Mouse (Mus musculus): ENCODE data around the gene Glp1r. TPM values are rescaled to one million over a fixed set of nuclear protein-coding genes. Genes with fewer than 3 reads are reported as not detected.

Glp1r gene
- total and polyA plus RNA-seq, 2 experiments from 2014 or later = 0.34 to 1.7 TPM

GRCm38 (mm10) chr17:30948382-30948781 is 46.8 kb downstream of the Glp1r start:
- WGBS = 70% methylated on average over 1 of the region's 1 CpGs
- H3K4me3 ChIP-seq (ENCODE audit: low read depth, low read length) = no peak overlapping the region
- no peak overlapping the region for H3K9ac ChIP-seq
- TF ChIP-seq CTCF (IDR thresholded peaks at IDR 0.05; ENCODE audit: low read depth) = no peak
- H3K27me3 ChIP-seq (ENCODE audit: insufficient read depth, low read length) = no peaks in the 10 kb centered on the region
- DNase-seq (no peak), ATAC-seq (no peak)
- H3K36me3 ChIP-seq (ENCODE audit: insufficient read depth) = no peaks in the 10 kb centered on the region
- no peak overlapping the region for H3K4me2 ChIP-seq (ENCODE audit: low read depth)
- H3K9me3 ChIP-seq (ENCODE audit: low read length) = no peaks in the 10 kb centered on the region
- H3K4me1 ChIP-seq (ENCODE audit: insufficient read depth) = no peaks in the 10 kb centered on the region
- no peak overlapping the region for H3K27ac ChIP-seq (ENCODE audit: low read depth, low read length)

GRCm38 (mm10) chr17:30950780-30951179 is 49.2 kb downstream of the Glp1r start:
- Histone ChIP-seq H3K4me1 (ENCODE audit: insufficient read depth) (no peaks in the 10 kb centered on the region), H3K9ac (no peak overlapping the region), H3K36me3 (ENCODE audit: insufficient read depth) (no peaks in the 10 kb centered on the region), H3K27ac (ENCODE audit: low read depth, low read length) (no peak overlapping the region), H3K9me3 (ENCODE audit: low read length) (no peaks in the 10 kb centered on the region), H3K27me3 (ENCODE audit: insufficient read depth, low read length) (no peaks in the 10 kb centered on the region), H3K4me2 (ENCODE audit: low read depth) (0 out of 2 replicates have a peak overlapping the region, but pooled peaks have one; percentile 13), H3K4me3 (ENCODE audit: low read depth, low read length) (no peak overlapping the region)
- peak; percentile 87 for TF ChIP-seq CTCF (IDR thresholded peaks at IDR 0.05; ENCODE audit: low read depth)
- ATAC-seq (no peak), DNase-seq (peak; percentile 85)
- WGBS = 4% methylated on average over 7 of the region's 7 CpGs

- DNase-seq = no peak
These were observed 50.0 kb downstream of the Glp1r start for GRCm38 (mm10) chr17:30951600-30951999.

GRCm38 (mm10) chr17:30954340-30954739 is 52.7 kb downstream of the Glp1r start, which contains the start of gene Umodl1:
Gene Umodl1 (plus strand): TSS chr17:30954640.
- no peak for TF ChIP-seq CTCF (IDR thresholded peaks at IDR 0.05; ENCODE audit: low read depth)
- no peak for ATAC-seq
- 65% methylated on average over 10 of the region's 10 CpGs for WGBS

More at GRCm38 (mm10) chr17:30951600-30951999, 50.0 kb downstream of the Glp1r start:
- no peak overlapping the region for H3K4me3 ChIP-seq (ENCODE audit: low read depth, low read length)
- TF ChIP-seq CTCF (IDR thresholded peaks at IDR 0.05; ENCODE audit: low read depth) = no peak
- no peak overlapping the region for H3K9ac ChIP-seq
- H3K36me3 ChIP-seq (ENCODE audit: insufficient read depth) = no peaks in the 10 kb centered on the region
- H3K27me3 ChIP-seq (ENCODE audit: insufficient read depth, low read length) = no peaks in the 10 kb centered on the region
- WGBS = 56% methylated on average over 8 of the region's 8 CpGs
- no peak overlapping the region for H3K27ac ChIP-seq (ENCODE audit: low read depth, low read length)
- no peak for ATAC-seq
- H3K9me3 ChIP-seq (ENCODE audit: low read length) = no peaks in the 10 kb centered on the region
- H3K4me1 ChIP-seq (ENCODE audit: insufficient read depth) = no peaks in the 10 kb centered on the region
- H3K4me2 ChIP-seq (ENCODE audit: low read depth) = no peak overlapping the region

GRCm38 (mm10) chr17:30961936-30962592 is 60.4 kb downstream of the Glp1r start:
- Histone ChIP-seq H3K4me2 (ENCODE audit: low read depth) (no peak overlapping the region), H3K27me3 (ENCODE audit: insufficient read depth, low read length) (no peaks in the 10 kb centered on the region), H3K4me1 (ENCODE audit: insufficient read depth) (no peaks in the 10 kb centered on the region), H3K36me3 (ENCODE audit: insufficient read depth) (no peaks in the 10 kb centered on the region), H3K9me3 (ENCODE audit: low read length) (no peaks in the 10 kb centered on the region), H3K9ac (no peak overlapping the region), H3K4me3 (ENCODE audit: low read depth, low read length) (no peak overlapping the region), H3K27ac (ENCODE audit: low read depth, low read length) (no peak overlapping the region)
- TF ChIP-seq CTCF (IDR thresholded peaks at IDR 0.05; ENCODE audit: low read depth) = no peak
- 78% methylated on average over 7 of the region's 7 CpGs for WGBS
- ATAC-seq (no peak), DNase-seq (no peak)

More at GRCm38 (mm10) chr17:30954340-30954739, 52.7 kb downstream of the Glp1r start, which contains the start of gene Umodl1:
- no peaks in the 10 kb centered on the region for H3K9me3 ChIP-seq (ENCODE audit: low read length)
- no peak within 1 kb of the TSS for H3K4me2 ChIP-seq (ENCODE audit: low read depth)
- H3K4me3 ChIP-seq (ENCODE audit: low read depth, low read length) = no peak within 1 kb of the TSS
- DNase-seq = no peak
- H3K9ac ChIP-seq = no peak within 1 kb of the TSS
- H3K27ac ChIP-seq (ENCODE audit: low read depth, low read length) = no peak within 1 kb of the TSS
- H3K27me3 ChIP-seq (ENCODE audit: insufficient read depth, low read length) = no peaks in the 10 kb centered on the region
- no peaks in the 10 kb centered on the region for H3K4me1 ChIP-seq (ENCODE audit: insufficient read depth)
- H3K36me3 ChIP-seq (ENCODE audit: insufficient read depth) = no peaks in the 10 kb centered on the region

GRCm38 (mm10) chr17:30962880-30963279 is 61.3 kb downstream of the Glp1r start:
- WGBS = 46% methylated on average over 2 of the region's 2 CpGs
- TF ChIP-seq CTCF (IDR thresholded peaks at IDR 0.05; ENCODE audit: low read depth) = no peak
- Histone ChIP-seq H3K9me3 (ENCODE audit: low read length) (no peaks in the 10 kb centered on the region), H3K9ac (no peak overlapping the region), H3K4me2 (ENCODE audit: low read depth) (no peak overlapping the region), H3K27me3 (ENCODE audit: insufficient read depth, low read length) (no peaks in the 10 kb centered on the region), H3K27ac (ENCODE audit: low read depth, low read length) (no peak overlapping the region), H3K4me1 (ENCODE audit: insufficient read depth) (no peaks in the 10 kb centered on the region), H3K4me3 (ENCODE audit: low read depth, low read length) (no peak overlapping the region), H3K36me3 (ENCODE audit: insufficient read depth) (no peaks in the 10 kb centered on the region)
- ATAC-seq = no peak
- no peak for DNase-seq

GRCm38 (mm10) chr17:30969983-30970382 is 68.4 kb downstream of the Glp1r start:
- no peak overlapping the region for H3K4me3 ChIP-seq (ENCODE audit: low read depth, low read length)
- DNase-seq = no peak
- no peak overlapping the region for H3K9ac ChIP-seq
- no peaks in the 10 kb centered on the region for H3K9me3 ChIP-seq (ENCODE audit: low read length)
- ATAC-seq = no peak
- H3K4me1 ChIP-seq (ENCODE audit: insufficient read depth) = no peaks in the 10 kb centered on the region
- H3K27me3 ChIP-seq (ENCODE audit: insufficient read depth, low read length) = no peaks in the 10 kb centered on the region
- no peaks in the 10 kb centered on the region for H3K36me3 ChIP-seq (ENCODE audit: insufficient read depth)
- 50% methylated on average over 4 of the region's 4 CpGs for WGBS
- no peak overlapping the region for H3K27ac ChIP-seq (ENCODE audit: low read depth, low read length)
- no peak overlapping the region for H3K4me2 ChIP-seq (ENCODE audit: low read depth)
- no peak for TF ChIP-seq CTCF (IDR thresholded peaks at IDR 0.05; ENCODE audit: low read depth)
